Mouse (Mus musculus) heart, embryonic 13.5 days (tissue): ENCODE measurements around the gene Cul5. TPM values are rescaled to one million over a fixed set of nuclear protein-coding genes. Genes with fewer than 3 reads are reported as not detected.
A peak's percentile ranks its signal among the peaks of the same experiment; 100 is the strongest.

Source experiments
- ATAC-seq: fragments of 200-750 bp; cut with Nextera tagmentation; 2 replicates; pipeline ENCODE4 v1.8.0; 2017; ENCODE audit warnings: moderate TSS enrichment; ENCODE audit not compliant: insufficient number of reproducible peaks, low FRiP score, low TSS enrichment; ENCODE audit errors: extremely low read depth
- H3K27ac ChIP-seq: fragments of 300-500 bp; sonication (generic); replicated peaks from 2 replicates; pipeline ENCODE4 v1.5.1; 2015; ENCODE audit warnings: moderate library complexity, mild to moderate bottlenecking, inconsistent platforms
- H3K27me3 ChIP-seq: fragments of 300-500 bp; sonication (generic); replicated peaks from 2 replicates; pipeline ENCODE4 v1.6.1; 2015; ENCODE audit warnings: mild to moderate bottlenecking, inconsistent platforms
- H3K36me3 ChIP-seq: fragments of 300-500 bp; sonication (generic); 2 replicates; pipeline ENCODE4 v1.6.1; 2015; ENCODE audit warnings: mild to moderate bottlenecking, inconsistent platforms
- H3K4me1 ChIP-seq: fragments of 300-500 bp; sonication (generic); 2 replicates; pipeline ENCODE4 v1.6.1; 2015; ENCODE audit warnings: inconsistent platforms
- H3K4me2 ChIP-seq: fragments of 300-500 bp; sonication (generic); 2 replicates; pipeline ENCODE4 v1.6.1; 2015; ENCODE audit warnings: inconsistent platforms, mild to moderate bottlenecking, moderate library complexity
- H3K4me3 ChIP-seq: fragments of 300-500 bp; sonication (generic); 2 replicates; pipeline ENCODE4 v1.5.1; 2015; ENCODE audit warnings: moderate library complexity, mild to moderate bottlenecking, inconsistent platforms
- H3K9ac ChIP-seq: fragments of 300-500 bp; sonication (generic); 2 replicates; pipeline ENCODE4 v1.6.1; 2015; ENCODE audit warnings: inconsistent platforms, mild to moderate bottlenecking, moderate library complexity
- H3K9me3 ChIP-seq: fragments of 300-500 bp; sonication (generic); 2 replicates; pipeline ENCODE4 v1.6.1; 2016; ENCODE audit warnings: inconsistent platforms
- WGBS: fragments of 180-500 bp; shearing (Covaris S2); methylation state at CpG from one replicate; pipeline ENCODE4 v1.1.7; 2015; ENCODE audit warnings: mixed read lengths; 5-methylcytosine and 5-hydroxymethylcytosine counted together
- polyA plus RNA-seq: library from polyadenylated mRNA; unstranded; fragments of >200 nt; fragmentation: Nextera tagmentation; extraction: Ambion mirVana; gene quantifications from 2 replicates; pipeline ENCODE4 v1.2.1, GENCODE M21; 2015

Gene Cul5
- polyA plus RNA-seq, 1 experiment from 2014 or later = 21.4 TPM

- H3K27me3 ChIP-seq = no peaks in the 10 kb centered on the region
- no peaks in the 10 kb centered on the region for H3K9me3 ChIP-seq
- H3K9ac ChIP-seq = peak overlapping the region; percentile 99
- H3K4me1 ChIP-seq = peaks cover 22% of the 10 kb centered on the region
- peak overlapping the region; percentile 94 for H3K4me2 ChIP-seq
- H3K4me3 ChIP-seq = peak overlapping the region; percentile 97
- H3K36me3 ChIP-seq = peaks cover 6% of the 10 kb centered on the region; the same call in 1 of the 2 replicates
- under 1% methylated on average over 72 of the region's 74 CpGs for WGBS
- peak; percentile 97 for ATAC-seq
- H3K27ac ChIP-seq = peak overlapping the region; percentile 96
These were observed 2.7 kb downstream of the Cul5 start for GRCm38 (mm10) chr9:53667020-53667669.

DNA sequence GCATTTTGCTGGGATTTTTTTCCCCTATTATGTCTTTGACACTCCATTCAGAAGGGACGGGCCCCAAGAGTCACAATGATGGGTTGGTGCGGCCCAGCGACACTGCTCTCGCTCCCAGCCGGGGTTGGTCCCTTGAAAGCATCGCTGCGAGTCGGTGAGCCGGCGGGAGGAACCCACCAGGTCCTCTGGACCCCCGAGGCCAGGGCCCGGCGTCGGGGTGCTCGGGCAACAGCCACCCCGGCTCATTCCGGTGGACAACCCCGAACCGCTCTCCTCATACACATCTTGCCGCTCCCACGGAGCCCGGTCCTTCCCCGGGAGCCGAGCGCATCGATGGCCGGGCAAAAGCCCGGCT is 3.2 kb downstream of the Cul5 start:
- Histone ChIP-seq H3K4me3 (peak overlapping the region; percentile 97), H3K27me3 (no peaks in the 10 kb centered on the region), H3K4me2 (peak overlapping the region; percentile 94), H3K9ac (peak overlapping the region; percentile 99), H3K27ac (peak overlapping the region; percentile 96), H3K4me1 (peaks cover 22% of the 10 kb centered on the region), H3K36me3 (peaks cover 6% of the 10 kb centered on the region; the same call in 1 of the 2 replicates), H3K9me3 (no peaks in the 10 kb centered on the region)
- WGBS = under 1% methylated on average over 28 of the region's 28 CpGs
- ATAC-seq = no peak; the same call in 1 of the 2 replicates

GRCm38 (mm10) chr9:53665428-53665827 is 4.4 kb downstream of the Cul5 start:
- H3K4me2 ChIP-seq = peak overlapping the region; percentile 94
- H3K27me3 ChIP-seq = no peaks in the 10 kb centered on the region
- peak overlapping the region; percentile 97 for H3K4me3 ChIP-seq
- H3K4me1 ChIP-seq = peaks cover 22% of the 10 kb centered on the region
- H3K36me3 ChIP-seq = peaks cover 8% of the 10 kb centered on the region; the same call in 1 of the 2 replicates
- H3K9me3 ChIP-seq = no peaks in the 10 kb centered on the region
- ATAC-seq = no peak
- H3K27ac ChIP-seq = no peak overlapping the region
- H3K9ac ChIP-seq = no peak overlapping the region

DNA sequence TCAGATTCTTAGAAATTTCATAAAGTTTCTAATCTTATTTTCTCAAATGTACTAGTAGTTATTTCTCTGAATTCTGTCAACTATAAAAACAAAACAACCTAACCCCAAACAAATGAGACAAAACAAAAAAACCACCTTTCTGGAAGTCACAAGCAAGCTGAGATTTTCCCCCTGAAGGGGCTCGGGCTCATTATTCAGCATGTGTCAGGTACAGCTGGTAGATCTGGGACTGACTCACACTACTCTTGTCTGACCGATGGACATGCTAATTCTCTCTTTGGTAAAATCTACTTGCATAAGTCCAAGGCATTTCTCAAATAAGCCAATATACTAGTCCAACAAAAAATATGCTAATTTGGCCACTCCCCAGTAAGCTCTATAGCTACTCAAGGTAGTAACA is 5.0 kb downstream of the Cul5 start:
- H3K4me3 ChIP-seq = no peak overlapping the region
- H3K27ac ChIP-seq = no peak overlapping the region
- H3K4me1 ChIP-seq = peaks cover 22% of the 10 kb centered on the region
- H3K9me3 ChIP-seq = no peaks in the 10 kb centered on the region
- H3K9ac ChIP-seq = no peak overlapping the region
- no peak for ATAC-seq
- H3K27me3 ChIP-seq = no peaks in the 10 kb centered on the region
- H3K36me3 ChIP-seq = peaks cover 8% of the 10 kb centered on the region; the same call in 1 of the 2 replicates
- 81% methylated on average over 2 of the region's 2 CpGs for WGBS
- no peak overlapping the region for H3K4me2 ChIP-seq

- WGBS = 90% methylated on average over 6 of the region's 6 CpGs
- Histone ChIP-seq H3K36me3 (peaks cover 86% of the 10 kb centered on the region), H3K27me3 (no peaks in the 10 kb centered on the region), H3K9me3 (no peaks in the 10 kb centered on the region), H3K4me2 (no peak overlapping the region), H3K27ac (no peak overlapping the region), H3K4me3 (no peak overlapping the region), H3K9ac (no peak overlapping the region), H3K4me1 (no peaks in the 10 kb centered on the region)
- ATAC-seq = no peak
These were observed 35.0 kb downstream of the Cul5 start for GRCm38 (mm10) chr9:53634796-53635195.

DNA sequence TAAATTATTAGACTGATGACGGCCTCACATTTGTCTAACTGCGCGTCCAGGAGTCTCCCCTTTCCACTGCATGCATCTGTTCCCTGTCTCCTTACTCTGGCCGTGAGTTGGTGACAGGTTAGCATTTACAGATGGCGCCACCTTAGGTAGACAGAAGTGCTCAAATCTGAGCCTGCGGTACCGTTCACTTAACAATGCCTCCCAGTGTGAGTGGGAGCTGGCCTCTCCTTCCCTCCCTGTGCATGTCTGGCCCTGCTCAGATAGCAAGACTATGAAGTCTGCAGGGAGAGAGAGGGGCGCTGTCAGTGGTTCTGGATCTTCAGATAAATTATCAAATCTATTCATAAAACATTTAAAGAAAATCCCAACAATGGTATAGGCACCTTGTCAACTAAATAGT is 54.6 kb downstream of the Cul5 start:
- Histone ChIP-seq H3K9me3 (no peaks in the 10 kb centered on the region), H3K4me3 (no peak overlapping the region), H3K36me3 (peaks cover 53% of the 10 kb centered on the region), H3K27ac (peak overlapping the region; percentile 58), H3K27me3 (no peaks in the 10 kb centered on the region), H3K4me2 (no peak overlapping the region), H3K4me1 (peaks cover 10% of the 10 kb centered on the region), H3K9ac (0 out of 2 replicates have a peak overlapping the region, but pooled peaks have one; percentile 24)
- WGBS = 37% methylated on average over 8 of the region's 8 CpGs
- no peak for ATAC-seq

GRCm38 (mm10) chr9:53614286-53614685 is 55.5 kb downstream of the Cul5 start:
- Histone ChIP-seq H3K4me3 (no peak overlapping the region), H3K36me3 (peaks cover 45% of the 10 kb centered on the region), H3K9me3 (no peaks in the 10 kb centered on the region), H3K9ac (no peak overlapping the region), H3K27ac (no peak overlapping the region), H3K4me1 (peaks cover 13% of the 10 kb centered on the region), H3K27me3 (no peaks in the 10 kb centered on the region), H3K4me2 (no peak overlapping the region)
- 84% methylated on average over 4 of the region's 4 CpGs for WGBS
- ATAC-seq = no peak

- H3K9me3 ChIP-seq = no peaks in the 10 kb centered on the region
- H3K4me2 ChIP-seq = peak within 1 kb of the TSS; percentile 85
- peaks cover 20% of the 10 kb centered on the region for H3K36me3 ChIP-seq
- peak within 1 kb of the TSS; percentile 87 for H3K27ac ChIP-seq
- ATAC-seq = peak; percentile 90
- H3K4me3 ChIP-seq = peak within 1 kb of the TSS; percentile 89
- 4% methylated on average over 52 of the region's 52 CpGs for WGBS
- H3K9ac ChIP-seq = peak within 1 kb of the TSS; percentile 95
- H3K4me1 ChIP-seq = peaks cover 30% of the 10 kb centered on the region
- no peaks in the 10 kb centered on the region for H3K27me3 ChIP-seq
These were observed 59.6 kb downstream of the Cul5 start, which contains the start of gene Acat1 for GRCm38 (mm10) chr9:53609968-53610781. Gene Acat1, minus strand, starts transcription at chr9:53610382.

DNA sequence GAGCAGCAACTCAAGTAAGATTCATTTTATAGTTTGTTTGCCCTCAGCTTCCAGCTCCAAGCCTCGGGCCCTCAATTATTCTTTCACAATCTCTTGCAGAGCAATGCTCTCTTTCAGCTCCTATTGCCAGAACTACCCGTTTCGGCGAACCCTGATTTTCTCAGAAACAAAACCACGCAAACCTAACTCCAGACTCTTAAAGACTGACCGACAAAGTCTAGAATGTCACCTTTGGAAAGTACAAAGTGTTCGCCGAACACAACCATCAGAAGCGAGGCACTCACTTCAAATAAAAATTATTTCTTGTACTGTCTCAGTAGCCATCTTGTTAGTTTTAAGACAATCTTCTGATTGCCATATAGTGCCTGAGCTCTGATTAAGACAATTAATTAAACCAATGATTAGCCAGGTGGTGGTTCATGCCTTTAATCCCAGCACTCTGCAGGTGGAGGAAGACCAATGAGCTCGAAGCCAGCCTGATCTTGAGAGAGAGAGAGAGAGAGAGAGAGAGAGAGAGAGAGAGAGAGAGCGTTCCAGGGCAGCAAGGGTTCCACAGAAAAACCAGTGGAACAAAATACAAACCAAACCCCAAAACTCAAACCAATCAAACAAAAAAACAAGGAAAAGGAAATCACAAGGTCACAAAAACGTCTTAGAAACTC is 60.4 kb downstream of the Cul5 start:
- peak overlapping the region; percentile 89 for H3K4me3 ChIP-seq
- H3K4me2 ChIP-seq = peak overlapping the region; percentile 85
- 67% methylated on average over 12 of the region's 12 CpGs for WGBS
- ATAC-seq = no peak
- peak overlapping the region; percentile 87 for H3K27ac ChIP-seq
- peaks cover 32% of the 10 kb centered on the region for H3K4me1 ChIP-seq
- H3K36me3 ChIP-seq = peaks cover 20% of the 10 kb centered on the region
- no peaks in the 10 kb centered on the region for H3K27me3 ChIP-seq
- no peaks in the 10 kb centered on the region for H3K9me3 ChIP-seq
- peak overlapping the region; percentile 95 for H3K9ac ChIP-seq

DNA sequence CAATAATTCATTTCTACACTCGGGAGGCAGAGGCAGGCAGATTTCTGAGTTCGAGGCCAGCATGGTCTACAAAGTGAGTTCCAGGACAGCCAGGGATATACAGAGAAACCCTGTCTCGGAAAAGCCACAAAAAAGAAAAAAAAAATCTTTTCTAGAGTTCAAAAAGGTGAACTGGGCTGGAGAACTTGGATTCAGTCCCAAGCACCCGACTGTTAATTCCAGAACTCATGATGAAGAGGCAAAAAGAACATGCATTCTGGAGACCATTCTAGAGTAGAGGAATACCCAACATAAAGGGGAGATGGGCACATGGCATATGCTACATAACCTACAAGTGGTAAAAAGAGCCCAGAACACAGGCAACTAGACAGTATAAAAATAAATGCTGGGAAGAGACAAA is 62.0 kb downstream of the Cul5 start:
- H3K9ac ChIP-seq = no peak overlapping the region
- H3K9me3 ChIP-seq = no peaks in the 10 kb centered on the region
- no peak overlapping the region for H3K4me2 ChIP-seq
- 0 out of 2 replicates have a peak, but pooled peaks cover 15% of the 10 kb centered on the region for H3K36me3 ChIP-seq
- H3K4me1 ChIP-seq = peaks cover 44% of the 10 kb centered on the region
- no peak overlapping the region for H3K27ac ChIP-seq
- H3K27me3 ChIP-seq = no peaks in the 10 kb centered on the region
- no peak for ATAC-seq
- 87% methylated on average over 4 of the region's 4 CpGs for WGBS
- no peak overlapping the region for H3K4me3 ChIP-seq

- Histone ChIP-seq H3K9ac (no peak overlapping the region), H3K4me3 (no peak overlapping the region), H3K4me1 (peaks cover 45% of the 10 kb centered on the region), H3K4me2 (no peak overlapping the region), H3K36me3 (peaks cover 17% of the 10 kb centered on the region; the same call in 1 of the 2 replicates), H3K27ac (no peak overlapping the region), H3K27me3 (no peaks in the 10 kb centered on the region), H3K9me3 (no peaks in the 10 kb centered on the region)
- ATAC-seq = no peak
- 88% methylated on average over 3 of the region's 3 CpGs for WGBS
These were observed 62.6 kb downstream of the Cul5 start for GRCm38 (mm10) chr9:53607192-53607591.
